Mouse (Mus musculus) embryonic facial prominence, embryonic 10.5 days (tissue): ENCODE measurements at regions not wholly inside any gene's neighbourhood (a gene's known extent, or its start where the extent isn't known, plus 50 kb on each side); places are given as distances from the start of the nearest gene placed in this dataset.

ENCODE experiments used
- DNase-seq: peaks from one replicate; pipeline ENCODE4 v3.0.0-alpha.2; 2017; ENCODE audit warnings: low spot score
- H3K27ac ChIP-seq: fragments of 300-500 bp; sonication (generic); replicated peaks from 2 replicates; pipeline ENCODE4 v1.5.1; 2016; ENCODE audit warnings: mild to moderate bottlenecking
- H3K27me3 ChIP-seq: fragments of 300-500 bp; sonication (generic); replicated peaks from 2 replicates; pipeline ENCODE4 v1.6.1; 2016; ENCODE audit warnings: low read depth, mild to moderate bottlenecking; ENCODE audit not compliant: poor library complexity, severe bottlenecking
- H3K36me3 ChIP-seq: fragments of 300-500 bp; sonication (generic); replicated peaks from 2 replicates; pipeline ENCODE4 v1.6.1; 2016; ENCODE audit warnings: mild to moderate bottlenecking, moderate library complexity
- H3K4me1 ChIP-seq: fragments of 300-500 bp; sonication (generic); 2 replicates; pipeline ENCODE4 v1.6.1; 2016
- H3K4me3 ChIP-seq: fragments of 300-500 bp; sonication (generic); 2 replicates; pipeline ENCODE4 v1.5.1; 2016; ENCODE audit warnings: mild to moderate bottlenecking, moderate library complexity
- H3K9me3 ChIP-seq: fragments of 300-500 bp; sonication (generic); 2 replicates; pipeline ENCODE4 v1.6.1; 2016; ENCODE audit warnings: mild to moderate bottlenecking
- WGBS: fragments of 180-500 bp; shearing (Covaris S2); methylation state at CpG from one replicate; pipeline ENCODE4 v1.1.7; 2016; 5-methylcytosine and 5-hydroxymethylcytosine counted together

GRCm38 (mm10) chr14:45056291-45056690 lies 68.3 kb downstream of the Ptger2 start:
- Histone ChIP-seq H3K36me3 (no peaks in the 10 kb centered on the region), H3K27me3 (no peaks in the 10 kb centered on the region), H3K9me3 (no peaks in the 10 kb centered on the region), H3K4me3 (no peak overlapping the region), H3K4me1 (no peaks in the 10 kb centered on the region), H3K27ac (no peak overlapping the region)
- DNase-seq = no peak
- WGBS = 73% methylated on average over 6 of the region's 6 CpGs

DNA sequence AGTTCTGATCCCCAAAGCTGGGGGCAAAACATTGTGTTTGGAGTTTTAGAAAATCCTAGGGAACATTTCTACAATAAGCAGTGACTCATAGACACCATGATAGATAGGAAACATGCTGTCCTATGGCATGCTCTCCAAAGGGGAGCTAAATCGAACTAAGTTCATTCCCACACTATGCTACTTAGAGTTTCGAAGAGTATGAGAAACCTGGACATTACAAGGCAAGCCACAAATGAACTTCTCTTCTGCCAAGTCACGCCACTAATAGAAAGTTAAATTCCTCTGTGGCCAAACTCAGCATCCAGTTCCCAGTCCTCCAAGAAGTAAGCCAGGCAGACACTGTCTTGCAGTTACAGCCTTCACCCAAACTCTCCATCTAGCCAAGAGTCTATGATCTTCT lies 73.7 kb downstream of the Ptger2 start:
- H3K4me1 ChIP-seq = no peaks in the 10 kb centered on the region
- no peak overlapping the region for H3K27ac ChIP-seq
- H3K27me3 ChIP-seq = no peaks in the 10 kb centered on the region
- no peaks in the 10 kb centered on the region for H3K9me3 ChIP-seq
- no peaks in the 10 kb centered on the region for H3K36me3 ChIP-seq
- no peak for DNase-seq
- H3K4me3 ChIP-seq = no peak overlapping the region
- 89% methylated on average over 3 of the region's 3 CpGs for WGBS

DNA sequence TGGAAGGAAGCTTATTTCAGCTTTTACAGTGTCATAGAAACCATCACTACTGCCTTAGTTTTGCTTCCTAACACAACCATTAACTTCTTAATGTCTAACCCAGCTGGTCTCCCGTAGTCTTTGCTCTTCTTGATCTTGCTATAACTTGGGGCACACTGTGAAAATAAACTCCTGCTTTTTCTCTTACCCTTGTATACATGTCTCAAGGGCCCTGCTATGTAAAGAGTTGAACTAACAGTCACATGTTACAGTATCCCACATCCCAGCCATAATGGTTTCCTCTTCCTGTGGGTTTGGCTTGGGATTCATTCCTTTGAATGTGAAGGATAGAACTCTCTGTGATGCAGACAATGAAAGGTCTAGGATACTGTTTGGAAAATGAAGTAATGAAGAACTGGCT lies 76.5 kb downstream of the Ptger2 start:
- Histone ChIP-seq H3K4me3 (no peak overlapping the region), H3K4me1 (peaks cover 4% of the 10 kb centered on the region), H3K27ac (no peak overlapping the region), H3K9me3 (no peaks in the 10 kb centered on the region), H3K36me3 (no peaks in the 10 kb centered on the region), H3K27me3 (no peaks in the 10 kb centered on the region)
- 80% methylated on average over 1 of the region's 1 CpGs for WGBS
- no peak for DNase-seq

- Histone ChIP-seq H3K27me3 (no peaks in the 10 kb centered on the region), H3K4me3 (no peak overlapping the region), H3K27ac (no peak overlapping the region), H3K9me3 (no peaks in the 10 kb centered on the region), H3K4me1 (peaks cover 16% of the 10 kb centered on the region), H3K36me3 (no peaks in the 10 kb centered on the region)
- 47% methylated on average over 6 of the region's 6 CpGs for WGBS
- peak; percentile 65 for DNase-seq
Observed at GRCm38 (mm10) chr14:45069598-45070212, 81.7 kb downstream of the Ptger2 start.

DNA sequence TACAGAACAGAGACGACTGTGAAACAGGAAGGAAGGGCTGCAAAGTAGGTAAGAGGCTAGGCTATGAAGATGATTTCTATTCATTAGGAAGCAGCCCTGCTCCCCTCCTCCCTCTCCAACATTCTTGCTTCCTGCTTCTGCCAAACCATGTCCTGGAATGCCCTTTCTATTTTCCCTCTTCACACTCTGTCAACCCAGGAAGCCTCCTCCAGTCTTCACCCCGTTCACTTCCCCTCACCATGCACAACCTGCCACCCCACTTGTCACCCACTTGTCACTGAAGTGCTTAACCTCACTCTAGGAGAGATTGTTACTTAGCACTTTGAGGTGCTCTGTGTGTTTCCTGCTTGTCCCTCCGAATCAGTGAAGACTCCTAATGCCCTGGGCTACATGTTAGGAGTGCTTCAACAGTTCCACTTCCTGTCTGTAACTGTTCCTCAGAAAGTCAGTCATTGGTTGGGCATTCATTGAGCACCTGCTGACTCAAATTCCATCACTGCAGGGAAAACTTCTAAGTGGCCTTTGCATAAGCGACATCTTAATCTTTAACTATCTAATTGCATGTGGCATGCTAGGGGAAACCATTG lies 87.0 kb downstream of the Ptger2 start:
- no peaks in the 10 kb centered on the region for H3K9me3 ChIP-seq
- H3K4me1 ChIP-seq = peaks cover 7% of the 10 kb centered on the region
- H3K27me3 ChIP-seq = no peaks in the 10 kb centered on the region
- WGBS = 68% methylated on average over 4 of the region's 4 CpGs
- no peak overlapping the region for H3K27ac ChIP-seq
- no peak overlapping the region for H3K4me3 ChIP-seq
- H3K36me3 ChIP-seq = no peaks in the 10 kb centered on the region
- DNase-seq = no peak

DNA sequence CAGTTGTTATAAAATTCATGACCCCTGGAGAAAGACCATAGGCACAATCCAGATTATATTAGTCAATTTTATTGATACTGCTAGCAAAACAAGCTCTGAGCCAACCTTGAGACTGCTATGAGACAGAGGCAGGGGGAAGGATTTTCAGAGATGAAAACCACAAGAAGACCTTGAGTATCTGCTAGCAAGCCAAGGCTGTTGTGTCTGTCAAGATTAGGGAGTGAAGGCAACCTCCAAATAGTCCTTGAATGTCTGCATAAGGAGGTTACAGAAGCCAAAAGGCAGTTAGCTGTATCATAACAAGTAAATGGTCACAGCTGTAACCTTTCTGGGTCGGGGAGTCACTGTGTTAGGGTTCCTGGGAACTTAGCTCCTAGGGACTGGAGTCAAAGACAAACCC lies 89.2 kb downstream of the Ptger2 start:
- Histone ChIP-seq H3K27ac (no peak overlapping the region), H3K27me3 (no peaks in the 10 kb centered on the region), H3K36me3 (no peaks in the 10 kb centered on the region), H3K4me3 (no peak overlapping the region), H3K4me1 (no peaks in the 10 kb centered on the region), H3K9me3 (no peaks in the 10 kb centered on the region)
- 78% methylated on average over 1 of the region's 1 CpGs for WGBS
- no peak for DNase-seq

- Histone ChIP-seq H3K4me3 (no peak overlapping the region), H3K36me3 (no peaks in the 10 kb centered on the region), H3K27me3 (no peaks in the 10 kb centered on the region), H3K4me1 (peaks cover 3% of the 10 kb centered on the region; the same call in 1 of the 2 replicates), H3K9me3 (no peaks in the 10 kb centered on the region), H3K27ac (no peak overlapping the region)
- WGBS = 89% methylated on average over 1 of the region's 1 CpGs
- no peak for DNase-seq
Observed at GRCm38 (mm10) chr14:45079793-45080192, 91.8 kb downstream of the Ptger2 start.

- Histone ChIP-seq H3K4me3 (no peak overlapping the region), H3K27me3 (no peaks in the 10 kb centered on the region), H3K4me1 (peaks cover 3% of the 10 kb centered on the region; the same call in 1 of the 2 replicates), H3K36me3 (no peaks in the 10 kb centered on the region), H3K9me3 (no peaks in the 10 kb centered on the region), H3K27ac (no peak overlapping the region)
- DNase-seq = no peak
Observed at GRCm38 (mm10) chr14:45080231-45080630, 92.2 kb downstream of the Ptger2 start.

- Histone ChIP-seq H3K4me1 (peaks cover 3% of the 10 kb centered on the region; the same call in 1 of the 2 replicates), H3K36me3 (no peaks in the 10 kb centered on the region), H3K4me3 (no peak overlapping the region), H3K27me3 (no peaks in the 10 kb centered on the region), H3K27ac (no peak overlapping the region), H3K9me3 (no peaks in the 10 kb centered on the region)
- WGBS = 77% methylated on average over 1 of the region's 1 CpGs
- DNase-seq = no peak
Observed at GRCm38 (mm10) chr14:45083058-45083457, 95.1 kb downstream of the Ptger2 start.
